Mouse (Mus musculus): ENCODE data around the gene Ces1b. TPM values are rescaled to one million over a fixed set of nuclear protein-coding genes. Genes with fewer than 3 reads are reported as not detected.

The Ces1b gene
- polyA plus RNA-seq, 1 experiment from 2014 or later: not detected

DNA sequence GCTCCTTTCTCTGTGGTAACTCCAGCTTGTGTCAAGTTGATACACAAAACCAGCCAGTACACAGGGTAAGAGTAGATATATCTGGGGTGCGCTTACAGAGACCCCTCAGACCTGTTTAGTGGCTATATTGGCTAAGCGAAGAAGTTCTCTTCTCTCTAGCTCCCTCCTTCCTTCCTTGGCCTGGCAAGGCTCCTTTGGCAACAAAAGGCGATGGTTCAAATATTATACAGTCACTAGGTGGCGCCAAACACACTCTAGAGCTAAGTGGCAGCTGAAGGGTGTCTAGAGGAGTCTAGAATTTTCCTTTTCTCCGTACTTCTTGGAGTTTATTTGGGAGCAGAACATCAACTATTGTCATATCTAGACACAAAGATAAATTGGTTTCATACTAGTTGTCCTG lies 69.5 kb downstream of the Ces1b start:
- Histone ChIP-seq H3K4me1 (peaks cover 6% of the 10 kb centered on the region), H3K27me3 (replicated peaks) (no peaks in the 10 kb centered on the region), H3K4me2 (no peak overlapping the region), H3K4me3 (no peak overlapping the region), H3K27ac (replicated peaks) (no peak overlapping the region), H3K36me3 (no peaks in the 10 kb centered on the region), H3K9ac (no peak overlapping the region), H3K9me3 (no peaks in the 10 kb centered on the region)
- ATAC-seq (ENCODE audit: extremely low read depth, insufficient number of reproducible peaks, low FRiP score, low TSS enrichment): no peak
- WGBS: 19% methylated on average over 5 of the region's 5 CpGs

Other genes starting within 250 kb of the Ces1b start
- 3.5 and 3.9 TPM in 2 replicates for gene Lpcat2, start 224.7 kb downstream of the Ces1b start, polyA plus RNA-seq (2015; fragmentation: Nextera tagmentation; extraction: Ambion mirVana)
- gene Capns2, start 178.6 kb downstream of the Ces1b start, polyA plus RNA-seq (2015; fragmentation: Nextera tagmentation; extraction: Ambion mirVana): 0.29 TPM in 1 of 2 replicates, not detected in the other
- gene Slc6a2, start 119.9 kb downstream of the Ces1b start, polyA plus RNA-seq (2015; fragmentation: Nextera tagmentation; extraction: Ambion mirVana): 0.04 TPM in 1 of 2 replicates, not detected in the other
- gene Ces1a, start 31.8 kb downstream of the Ces1b start, polyA plus RNA-seq (2015; fragmentation: Nextera tagmentation; extraction: Ambion mirVana): not detected in 2 replicates
- not detected in 2 replicates for gene Ces1c, start 51.3 kb upstream of the Ces1b start, polyA plus RNA-seq (2015; fragmentation: Nextera tagmentation; extraction: Ambion mirVana)
- 0.78 and 1.6 TPM in 2 replicates for gene Ces1d, start 117.8 kb upstream of the Ces1b start, polyA plus RNA-seq (2015; fragmentation: Nextera tagmentation; extraction: Ambion mirVana)
- 0.24 TPM in 1 of 2 replicates, not detected in the other for gene Ces1e, start 149.6 kb upstream of the Ces1b start, polyA plus RNA-seq (2015; fragmentation: Nextera tagmentation; extraction: Ambion mirVana)
- 0.36 TPM in 1 of 2 replicates, not detected in the other for gene Ces1f, start 199.7 kb upstream of the Ces1b start, polyA plus RNA-seq (2015; fragmentation: Nextera tagmentation; extraction: Ambion mirVana)

Measured in heart, embryonic 13.5 days (tissue).